Mouse (Mus musculus): ENCODE data around the gene Nkx2-2. TPM values are rescaled to one million over a fixed set of nuclear protein-coding genes. Genes with fewer than 3 reads are reported as not detected.

Nkx2-2 gene
- total and polyA plus RNA-seq, 3 experiments, result not detected

DNA sequence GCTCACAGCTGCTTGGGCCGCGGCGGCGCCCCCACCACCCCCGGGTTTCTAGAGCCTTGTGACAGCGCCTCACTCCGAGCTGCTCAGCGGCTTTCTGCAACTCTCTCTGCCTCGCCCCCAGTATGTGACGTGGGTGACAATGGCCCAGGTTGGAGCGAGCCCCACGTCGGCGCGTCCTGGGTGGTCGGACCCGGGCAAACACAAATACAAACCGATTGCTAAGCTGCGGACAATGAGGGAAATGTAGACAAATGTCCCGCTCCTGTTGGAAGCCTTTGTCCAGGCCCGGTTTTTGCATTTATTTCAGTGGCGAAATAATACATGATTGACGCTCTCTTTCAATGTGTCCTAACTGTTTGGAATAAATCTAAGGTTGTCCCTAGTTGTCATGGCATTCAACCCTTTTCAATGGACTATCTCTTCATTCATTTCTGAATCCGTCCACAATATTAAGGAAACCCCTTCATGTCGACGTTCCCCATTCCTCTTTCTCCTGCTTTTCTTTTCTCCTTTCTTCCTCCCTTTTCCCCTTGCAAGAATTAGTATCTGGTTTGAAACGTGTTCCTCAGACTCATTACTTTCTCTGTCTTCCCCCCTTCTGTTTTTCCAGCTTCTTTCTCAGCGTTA is 5.9 kb downstream of the Nkx2-2 start:
- H3K4me1 ChIP-seq (ENCODE audit: control insufficient read depth in 1 of 2, insufficient read depth in 2 of 2), result no peaks in the 10 kb centered on the region
- DNase-seq (ENCODE audit: extremely low read depth), result no peak
- no peaks in the 10 kb centered on the region for H3K79me2 ChIP-seq (replicated peaks; ENCODE audit: control insufficient read depth, extremely low read depth, insufficient read depth, poor library complexity, severe bottlenecking)
- dilution Hi-C loops (cut with MboI; ENCODE audit: extremely low pct_ligation_motif_present, extremely low pct_unique_long_range_greater_than_20kb, low sequenced_read_pairs), result no loop called here
- H3K27ac ChIP-seq (ENCODE audit: insufficient read depth, low read depth), result no peak overlapping the region
- H3K27me3 ChIP-seq (replicated peaks), result peaks cover 50% of the 10 kb centered on the region
- TF ChIP-seq MAFK (IDR thresholded peaks at IDR 0.05; ENCODE audit: insufficient replicate concordance, low read length) (no peak), ELF1 (IDR thresholded peaks at IDR 0.05; ENCODE audit: low read depth, low read length) (no peak), EP300 (IDR thresholded peaks at IDR 0.05; ENCODE audit: low read length) (no peak), TCF12 (IDR thresholded peaks at IDR 0.05; ENCODE audit: low read depth, low read length) (no peak), HCFC1 (IDR thresholded peaks at IDR 0.05; ENCODE audit: low read depth, low read length) (no peak), ZNF384 (IDR thresholded peaks at IDR 0.05; ENCODE audit: low read depth, low read length) (no peak), MXI1 (IDR thresholded peaks at IDR 0.05; ENCODE audit: low read depth, low read length) (no peak), RAD21 (IDR thresholded peaks at IDR 0.05; ENCODE audit: low read depth, low read length) (no peak), MEF2A (IDR thresholded peaks at IDR 0.05; ENCODE audit: borderline replicate concordance, low read depth, low read length) (no peak), CTCF (conservative IDR thresholded peaks at IDR 0.05 in 1 of 2, IDR thresholded peaks at IDR 0.05 in 1 of 2; ENCODE audit: low read depth in 2 of 2, low read length in 2 of 2) (no peak), E2F4 (IDR thresholded peaks at IDR 0.05; ENCODE audit: insufficient replicate concordance, low read depth, low read length) (no peak), JUN (IDR thresholded peaks at IDR 0.05; ENCODE audit: insufficient read depth, low read depth, low read length) (no peak), SMC3 (IDR thresholded peaks at IDR 0.05; ENCODE audit: low read depth, low read length) (no peak)
- no peak overlapping the region for H3K9ac ChIP-seq (ENCODE audit: insufficient read depth, low read depth)
- in situ Hi-C loops (cut with MboI; ENCODE audit: low pct_ligation_motif_present, low pct_unique_long_range_greater_than_20kb, low sequenced_read_pairs), result no loop called here
- no peak overlapping the region for H3K4me2 ChIP-seq (ENCODE audit: insufficient read depth, low read depth, poor library complexity, severe bottlenecking)
- H3K9me3 ChIP-seq (replicated peaks; ENCODE audit: low read length), result peaks cover 4% of the 10 kb centered on the region
- no peak overlapping the region for H3K4me3 ChIP-seq (replicated peaks in 1 of 3; ENCODE audit: low read depth in 2 of 3, low read length in 2 of 3, poor library complexity in 1 of 3)
- H3K36me3 ChIP-seq (replicated peaks in 1 of 2; ENCODE audit: control insufficient read depth in 1 of 2, insufficient read depth in 1 of 2, low read length in 1 of 2), result no peaks in the 10 kb centered on the region

DNA sequence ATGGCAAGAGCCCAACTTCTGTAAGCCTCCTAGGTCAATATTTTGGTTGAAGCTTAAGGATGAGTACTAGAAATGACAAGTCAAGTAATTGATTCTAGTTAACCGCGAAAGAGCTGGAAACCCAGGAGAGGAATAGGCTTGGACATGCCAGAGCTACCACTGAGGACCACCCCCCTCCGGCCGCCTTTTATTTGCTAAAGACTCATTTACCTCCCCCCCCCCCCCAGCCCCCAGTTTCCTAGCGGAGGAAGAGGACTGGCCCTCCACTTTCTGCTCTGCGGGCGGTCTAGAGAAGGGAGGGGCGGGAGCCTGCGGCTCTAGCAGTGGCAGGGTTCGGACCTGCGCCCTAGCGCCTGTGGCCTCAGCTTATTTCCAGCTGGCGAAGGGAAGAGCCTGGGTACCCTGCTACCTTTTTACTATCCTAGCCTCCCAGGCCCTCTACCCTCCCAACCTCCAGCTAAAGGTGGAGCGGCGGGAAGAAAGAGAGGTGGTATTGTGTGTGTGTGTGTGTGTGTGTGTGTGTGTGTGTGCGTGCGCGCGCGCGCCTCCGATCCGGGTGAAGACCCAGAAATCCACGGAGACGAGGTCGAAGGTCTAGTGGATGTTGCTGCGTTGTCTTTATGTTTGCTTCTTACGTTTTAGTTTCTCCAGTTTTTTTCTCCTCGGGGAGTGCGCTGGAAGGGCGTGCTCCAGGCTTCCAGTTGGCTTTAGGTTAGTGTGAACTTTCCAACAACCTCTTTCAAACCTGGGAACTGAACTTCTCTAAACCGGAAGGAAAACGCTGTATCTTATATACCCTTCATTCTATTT is 6.8 kb downstream of the Nkx2-2 start:
- no peak overlapping the region for H3K4me2 ChIP-seq (ENCODE audit: insufficient read depth, low read depth, poor library complexity, severe bottlenecking)
- H3K27me3 ChIP-seq (replicated peaks), result peaks cover 45% of the 10 kb centered on the region
- no peaks in the 10 kb centered on the region for H3K4me1 ChIP-seq (ENCODE audit: control insufficient read depth in 1 of 2, insufficient read depth in 2 of 2)
- peaks cover 4% of the 10 kb centered on the region for H3K9me3 ChIP-seq (replicated peaks; ENCODE audit: low read length)
- TF ChIP-seq NRF1 (IDR thresholded peaks at IDR 0.05; ENCODE audit: low read depth, low read length) (no peak), JUND (conservative IDR thresholded peaks at IDR 0.05; ENCODE audit: low read depth, low read length) (no peak), CHD2 (IDR thresholded peaks at IDR 0.05; ENCODE audit: low read length) (no peak), SMC3 (IDR thresholded peaks at IDR 0.05; ENCODE audit: low read depth, low read length) (no peak), ELF1 (IDR thresholded peaks at IDR 0.05; ENCODE audit: low read depth, low read length) (no peak)
- dilution Hi-C loops (cut with MboI; ENCODE audit: extremely low pct_ligation_motif_present, extremely low pct_unique_long_range_greater_than_20kb, low sequenced_read_pairs) (no loop called here), in situ Hi-C loops (cut with MboI; ENCODE audit: low pct_ligation_motif_present, low pct_unique_long_range_greater_than_20kb, low sequenced_read_pairs) (no loop called here)
- no peak overlapping the region for H3K4me3 ChIP-seq (replicated peaks in 1 of 3; ENCODE audit: low read depth in 2 of 3, low read length in 2 of 3, poor library complexity in 1 of 3)
- no peak overlapping the region for H3K9ac ChIP-seq (ENCODE audit: insufficient read depth, low read depth)
- H3K27ac ChIP-seq (ENCODE audit: insufficient read depth, low read depth), result no peak overlapping the region
- DNase-seq (ENCODE audit: extremely low read depth), result no peak
- H3K79me2 ChIP-seq (replicated peaks; ENCODE audit: control insufficient read depth, extremely low read depth, insufficient read depth, poor library complexity, severe bottlenecking), result no peaks in the 10 kb centered on the region
- H3K36me3 ChIP-seq (replicated peaks in 1 of 2; ENCODE audit: control insufficient read depth in 1 of 2, insufficient read depth in 1 of 2, low read length in 1 of 2), result no peaks in the 10 kb centered on the region
